In the genomic region with DNA sequence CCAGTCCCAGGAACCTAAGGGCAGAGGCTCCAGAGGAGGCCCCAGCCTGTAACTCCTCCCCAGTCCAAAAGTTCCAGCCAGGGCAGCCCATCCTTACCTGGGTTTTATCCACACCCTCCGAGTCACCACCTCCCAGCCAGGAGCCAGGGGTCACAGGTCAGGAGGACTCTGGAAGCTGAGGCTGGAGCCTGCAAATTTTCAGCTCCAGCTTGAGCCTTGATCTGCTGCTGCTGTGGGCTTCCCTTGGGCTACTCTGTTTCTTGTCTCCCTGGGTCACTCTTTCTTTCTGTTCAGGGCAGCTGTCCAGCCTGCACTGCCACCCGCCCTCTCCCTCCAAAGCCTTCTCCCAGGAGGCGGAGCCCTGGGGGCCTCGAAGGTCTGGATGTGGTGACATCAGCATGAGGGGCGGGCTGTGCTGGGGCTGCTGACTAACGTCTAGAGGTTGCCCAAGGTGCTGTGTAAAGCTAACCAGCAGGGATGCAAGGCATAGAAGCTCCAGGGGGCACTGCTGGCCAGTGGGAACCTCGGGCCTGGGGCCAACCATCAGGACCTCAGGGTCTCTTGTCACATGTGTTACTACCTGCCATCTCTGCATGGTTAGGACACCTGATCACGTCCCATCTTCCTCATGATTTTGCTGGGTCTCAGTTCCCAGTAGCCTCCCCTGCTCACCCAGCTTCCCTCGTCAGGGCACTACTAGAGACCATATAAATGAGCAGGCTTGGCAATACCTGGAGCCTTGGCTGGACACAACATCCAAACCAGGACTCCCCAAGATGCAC, we compare ENCODE assay signal across 8 mouse cellular contexts. TPM values are rescaled to one million over a fixed set of nuclear protein-coding genes. Genes with fewer than 3 reads are reported as not detected.
DNase-seq lines count a peak whose midpoint lies in the region; ATAC-seq and TF ChIP-seq lines count a peak whose summit lies in the region.

Myo7a (minus strand) TSS at position 346 of the 782 bp plus-strand sequence.

- TF ChIP-seq CTCF in liver, adult 2 months (IDR thresholded peaks at IDR 0.05; ENCODE audit: low read depth, low read length): no peak

- H3K4me2 ChIP-seq in intestine, embryonic 14.5 days (ENCODE audit: low read length): peak within 1 kb of the TSS; percentile 42

- peaks cover 7% of the 10 kb centered on the region; the same call in 1 of the 2 replicates for H3K4me1 ChIP-seq in intestine, embryonic 14.5 days (replicated peaks; ENCODE audit: control insufficient read depth, insufficient read depth, low read length)
- peaks cover 17% of the 10 kb centered on the region for H3K4me1 ChIP-seq in liver, adult 2 months (ENCODE audit: control insufficient read depth, insufficient read depth, low read length)

- H3K36me3 ChIP-seq in intestine, embryonic 14.5 days (ENCODE audit: control insufficient read depth, insufficient read depth, low read length): no peaks in the 10 kb centered on the region
- H3K36me3 ChIP-seq in liver, adult 2 months (ENCODE audit: control insufficient read depth, insufficient read depth, low read length): no peaks in the 10 kb centered on the region

- H3K9ac ChIP-seq in intestine, embryonic 14.5 days (ENCODE audit: low read length): no peak within 1 kb of the TSS
- H3K9ac ChIP-seq in liver, adult 2 months (ENCODE audit: low read depth, low read length): peak within 1 kb of the TSS; percentile 33

- H3K27ac ChIP-seq in intestine, embryonic 14.5 days (ENCODE audit: low read depth): no peak within 1 kb of the TSS
- peak within 1 kb of the TSS; percentile 64 for H3K27ac ChIP-seq in liver, adult 2 months (replicated peaks; ENCODE audit: insufficient read depth, low read depth, low read length)

- no peaks in the 10 kb centered on the region for H3K27me3 ChIP-seq in intestine, embryonic 14.5 days (replicated peaks; ENCODE audit: control insufficient read depth, insufficient read depth, low read length)
- H3K27me3 ChIP-seq in liver, adult 2 months (ENCODE audit: control insufficient read depth, insufficient read depth, low read length): no peaks in the 10 kb centered on the region

- 0 out of 2 replicates have a peak within 1 kb of the TSS, but pooled peaks have one; percentile 4 for H3K4me3 ChIP-seq in intestine, embryonic 14.5 days (ENCODE audit: low read depth, low read length)
- peak within 1 kb of the TSS; percentile 3 for H3K4me3 ChIP-seq in liver, adult 2 months (ENCODE audit: insufficient read depth, low read depth, low read length)

- no peaks in the 10 kb centered on the region for H3K79me2 ChIP-seq in liver, adult 2 months (ENCODE audit: control insufficient read depth, insufficient read depth, low read length)

- WGBS in intestine, embryonic 14.5 days: 34% methylated on average over 9 of the region's 9 CpGs
- WGBS in liver, adult 2 months: 30% methylated on average over 9 of the region's 9 CpGs

- TF ChIP-seq POLR2A in liver, adult 2 months (IDR thresholded peaks at IDR 0.05; ENCODE audit: extremely low read depth, insufficient read depth, low read length): no peak

- peak; percentile 28 for DNase-seq in cerebellum, adult 9-10 months
- no peak for DNase-seq in cerebellum, postnatal 4 days (ENCODE audit: low spot score in 2 of 2)
- DNase-seq in Muller cell, postnatal 12 days (ENCODE audit: inconsistent ontology term): peak; percentile 88
- peak; percentile 83 for DNase-seq in fibroblast of lung, adult 2 months (ENCODE audit: low read depth)
- DNase-seq in intestine, embryonic 14.5 days (ENCODE audit: low spot score): peak; percentile 76
- DNase-seq in liver, adult 2 months (ENCODE audit: extremely low read depth, low read depth, low spot score): peak; percentile 85
- DNase-seq in retina, embryonic 14.5 days (ENCODE audit: low spot score): peak; percentile 56
- DNase-seq in thymus, adult 18-20 months: no peak

- no peaks in the 10 kb centered on the region for H3K9me3 ChIP-seq in intestine, embryonic 14.5 days (ENCODE audit: control insufficient read depth, low read length)

- peak; percentile 58 for ATAC-seq in intestine, embryonic 14.5 days (replicated peaks; ENCODE audit: low FRiP score, low TSS enrichment, low read depth)

RNA-seq across cellular contexts. Expression of gene Myo7a, which starts in this region (rescaled TPM):
- polyA plus RNA-seq in intestine, embryonic 14.5 days (2014; fragmentation: Nextera tagmentation; extraction: Ambion mirVana): 16.3 and 17.2 TPM in 2 replicates
- 7.0 and 11.5 TPM in 2 replicates for total RNA-seq in liver, adult 2 months (2014; rRNA removed)
- 8.2 and 11.0 TPM in 2 replicates for polyA plus RNA-seq in liver, adult 2 months (2012; rRNA removed)

Comparison
In these comparisons a context has a peak if more than half of its experiments do, and no peak if none do; other contexts are left out.
1. DNase-seq: peak in cerebellum, adult 9-10 months (single experiment), Muller cell, postnatal 12 days (single experiment), fibroblast of lung, adult 2 months (single experiment), intestine, embryonic 14.5 days (single experiment), liver, adult 2 months (single experiment) and retina, embryonic 14.5 days (single experiment); none in cerebellum, postnatal 4 days (0 of 2) and thymus, adult 18-20 months (0 of 2).